Mouse (Mus musculus) stomach, embryonic 15.5 days (tissue): ENCODE results near the gene Ensa. TPM values are rescaled to one million over a fixed set of nuclear protein-coding genes. Genes with fewer than 3 reads are reported as not detected.
A peak's percentile ranks its signal among the peaks of the same experiment; 100 is the strongest.
"Not testable (repeated sequence)": the region's sequence is repeated elsewhere in the genome, so short reads cannot be mapped to it uniquely, and the experiment has no call there.

Experiments
- ATAC-seq: fragments of 200-750 bp; cut with Nextera tagmentation; 2 replicates; pipeline ENCODE4 v1.8.0; 2017; ENCODE audit warnings: low read depth, moderate number of reproducible peaks, moderate TSS enrichment; ENCODE audit not compliant: insufficient read depth, low FRiP score
- H3K27ac ChIP-seq: fragments of 300-500 bp; sonication (generic); 2 replicates; pipeline ENCODE4 v1.5.1; 2015; ENCODE audit warnings: mild to moderate bottlenecking, inconsistent platforms
- H3K27me3 ChIP-seq: fragments of 300-500 bp; sonication (generic); replicated peaks from 2 replicates; pipeline ENCODE4 v1.6.1; 2015; ENCODE audit warnings: inconsistent platforms
- H3K36me3 ChIP-seq: fragments of 300-500 bp; sonication (generic); 2 replicates; pipeline ENCODE4 v1.6.1; 2015; ENCODE audit warnings: inconsistent platforms
- H3K4me1 ChIP-seq: fragments of 300-500 bp; sonication (generic); 2 replicates; pipeline ENCODE4 v1.6.1; 2015; ENCODE audit warnings: inconsistent platforms
- H3K4me2 ChIP-seq: fragments of 300-500 bp; sonication (generic); 2 replicates; pipeline ENCODE4 v1.6.1; 2015; ENCODE audit warnings: mild to moderate bottlenecking, inconsistent platforms
- H3K4me3 ChIP-seq: fragments of 300-500 bp; sonication (generic); replicated peaks from 2 replicates; pipeline ENCODE4 v1.5.1; 2015; ENCODE audit warnings: inconsistent platforms
- H3K9ac ChIP-seq: fragments of 300-500 bp; sonication (generic); 2 replicates; pipeline ENCODE4 v1.6.1; 2015; ENCODE audit warnings: inconsistent platforms
- H3K9me3 ChIP-seq: fragments of 300-500 bp; sonication (generic); 2 replicates; pipeline ENCODE4 v1.6.1; 2016; ENCODE audit warnings: inconsistent platforms
- WGBS: fragments of 180-500 bp; shearing (Covaris S2); methylation state at CpG from one replicate; pipeline ENCODE4 v1.1.7; 2015; 5-methylcytosine and 5-hydroxymethylcytosine counted together
- polyA plus RNA-seq: library from polyadenylated mRNA; unstranded; fragments of >200 nt; fragmentation: Nextera tagmentation; extraction: Ambion mirVana; gene quantifications from 2 replicates; pipeline ENCODE4 v1.2.1, GENCODE M21; 2015

Ensa gene
- polyA plus RNA-seq, 1 experiment from 2014 or later = 65.6 TPM

DNA sequence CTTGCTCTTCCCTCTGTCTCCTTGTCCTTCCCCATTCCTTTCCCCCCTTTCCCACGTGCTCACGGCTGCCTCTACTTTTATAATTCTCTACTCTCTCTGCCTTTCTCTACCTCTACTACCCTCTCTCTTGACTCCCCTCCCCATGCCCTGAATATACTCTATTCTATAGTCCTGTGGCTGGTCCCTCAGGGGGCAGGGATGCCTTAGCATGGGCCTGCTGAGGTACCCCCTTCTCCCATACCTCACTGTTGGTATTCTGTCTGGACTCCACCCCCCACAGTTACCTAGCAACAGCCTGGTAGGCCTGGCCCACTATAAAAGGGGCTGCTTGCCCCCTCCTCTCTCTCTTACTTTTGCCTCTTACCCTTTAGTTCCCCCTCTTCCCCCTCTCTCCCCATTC is 1.2 kb upstream of the Ensa start:
- peaks cover 19% of the 10 kb centered on the region for H3K36me3 ChIP-seq
- no peaks in the 10 kb centered on the region for H3K27me3 ChIP-seq
- H3K9ac ChIP-seq = no peak overlapping the region
- H3K9me3 ChIP-seq = no peaks in the 10 kb centered on the region
- no peak for ATAC-seq
- 67% methylated on average over 2 of the region's 2 CpGs for WGBS
- no peak overlapping the region for H3K4me3 ChIP-seq
- H3K4me1 ChIP-seq = peaks cover 7% of the 10 kb centered on the region
- no peak overlapping the region for H3K27ac ChIP-seq
- no peak overlapping the region for H3K4me2 ChIP-seq

DNA sequence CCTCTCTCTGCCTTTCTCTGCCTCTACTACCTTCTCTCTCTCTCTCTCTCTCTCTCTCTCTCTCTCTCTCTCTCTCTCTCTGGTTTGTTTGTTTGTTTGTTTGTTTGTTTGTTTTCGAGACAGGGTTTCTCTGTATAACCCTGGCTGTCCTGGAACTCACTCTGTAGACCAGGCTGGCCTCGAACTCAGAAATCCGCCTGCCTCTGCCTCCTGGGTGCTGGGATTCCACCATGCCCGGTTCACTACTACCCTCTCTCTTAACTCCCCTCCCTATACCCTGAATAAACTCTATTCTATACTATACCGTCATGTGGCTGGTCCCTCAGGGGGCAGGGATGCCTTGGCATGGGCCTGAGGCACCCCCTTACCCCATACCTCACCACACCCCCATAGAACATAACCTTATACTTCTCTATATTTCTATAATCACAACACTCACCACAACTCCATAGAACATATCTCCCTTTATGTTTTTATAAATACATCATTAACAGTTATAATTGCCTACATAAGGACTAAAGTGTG is 740 bp upstream of the Ensa start:
- 65% methylated on average over 5 of the region's 5 CpGs for WGBS

DNA sequence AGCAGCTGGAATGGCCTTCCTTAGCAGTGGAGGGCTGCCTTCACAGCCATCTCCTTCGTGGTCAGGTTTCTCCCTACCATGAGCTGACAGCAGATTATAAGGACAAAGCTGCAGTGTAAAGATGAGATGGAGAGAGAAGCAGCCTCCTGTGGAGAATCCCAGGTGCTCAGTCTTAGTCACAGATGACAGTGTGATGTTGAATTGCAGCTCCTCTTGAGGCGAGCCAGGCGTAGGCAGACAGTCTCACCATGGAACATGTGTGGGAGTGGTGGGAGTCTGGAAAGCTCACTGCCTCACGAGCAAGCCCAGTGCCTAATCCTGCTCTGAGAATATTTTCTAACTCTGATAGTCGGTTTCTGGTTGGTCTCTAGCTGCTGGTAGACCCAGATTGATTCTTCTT is 3.0 kb downstream of the Ensa start:
- no peak overlapping the region for H3K4me3 ChIP-seq
- H3K27ac ChIP-seq = no peak overlapping the region
- H3K4me2 ChIP-seq = no peak overlapping the region
- H3K4me1 ChIP-seq = peaks cover 7% of the 10 kb centered on the region
- 80% methylated on average over 5 of the region's 5 CpGs for WGBS
- H3K9ac ChIP-seq = no peak overlapping the region
- H3K9me3 ChIP-seq = no peaks in the 10 kb centered on the region
- peaks cover 48% of the 10 kb centered on the region for H3K36me3 ChIP-seq
- H3K27me3 ChIP-seq = no peaks in the 10 kb centered on the region
- no peak for ATAC-seq

More for the DNA sequence above, 740 bp upstream of the Ensa start:
- Histone ChIP-seq H3K4me2 (peak overlapping the region; percentile 55), H3K4me3 (peak overlapping the region; percentile 69; the same call in 1 of the 2 replicates), H3K36me3 (peaks cover 24% of the 10 kb centered on the region), H3K27ac (peak overlapping the region; percentile 89)
- ATAC-seq, H3K9me3 ChIP-seq, H3K9ac ChIP-seq, H3K4me1 ChIP-seq, H3K27me3 ChIP-seq: not testable (repeated sequence)

GRCm38 (mm10) chr3:95629755-95630154 is 5.0 kb downstream of the Ensa start:
- Histone ChIP-seq H3K27me3 (no peaks in the 10 kb centered on the region), H3K4me1 (peaks cover 7% of the 10 kb centered on the region), H3K9ac (no peak overlapping the region), H3K4me2 (no peak overlapping the region), H3K27ac (no peak overlapping the region), H3K36me3 (peaks cover 49% of the 10 kb centered on the region), H3K4me3 (no peak overlapping the region), H3K9me3 (no peaks in the 10 kb centered on the region)
- WGBS = 81% methylated on average over 4 of the region's 4 CpGs
- ATAC-seq = no peak

GRCm38 (mm10) chr3:95630856-95631255 is 6.1 kb downstream of the Ensa start:
- Histone ChIP-seq H3K27me3 (no peaks in the 10 kb centered on the region), H3K9me3 (no peaks in the 10 kb centered on the region), H3K36me3 (peaks cover 59% of the 10 kb centered on the region), H3K27ac (no peak overlapping the region), H3K4me2 (no peak overlapping the region), H3K4me1 (peaks cover 5% of the 10 kb centered on the region), H3K9ac (no peak overlapping the region), H3K4me3 (no peak overlapping the region)
- 80% methylated on average over 3 of the region's 3 CpGs for WGBS
- ATAC-seq = no peak

DNA sequence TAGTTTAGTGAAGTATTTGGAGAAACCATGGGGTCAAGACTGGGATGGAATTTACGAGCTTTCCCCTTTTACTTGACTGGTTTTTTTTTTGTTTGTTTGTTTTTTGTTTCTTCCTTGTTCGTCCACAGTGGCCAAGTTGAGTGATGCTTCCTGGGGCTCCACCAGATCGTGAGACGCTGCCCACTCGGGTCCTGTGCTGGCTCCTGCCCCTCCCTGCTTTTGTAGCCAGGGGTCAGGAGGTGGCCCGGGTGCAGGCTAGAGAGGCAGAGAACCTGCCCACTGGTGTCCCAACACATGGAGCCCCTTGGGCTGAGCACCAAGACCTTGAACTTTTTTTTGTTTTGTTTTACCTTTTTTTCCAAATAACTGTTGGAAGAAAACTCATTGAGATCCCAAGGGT is 6.5 kb downstream of the Ensa start:
- Histone ChIP-seq H3K27me3 (no peaks in the 10 kb centered on the region), H3K36me3 (peaks cover 59% of the 10 kb centered on the region), H3K9me3 (no peaks in the 10 kb centered on the region), H3K9ac (no peak overlapping the region), H3K4me3 (no peak overlapping the region), H3K4me2 (no peak overlapping the region), H3K27ac (no peak overlapping the region), H3K4me1 (0 out of 2 replicates have a peak, but pooled peaks cover under 1% of the 10 kb centered on the region)
- 74% methylated on average over 6 of the region's 6 CpGs for WGBS
- no peak for ATAC-seq

DNA sequence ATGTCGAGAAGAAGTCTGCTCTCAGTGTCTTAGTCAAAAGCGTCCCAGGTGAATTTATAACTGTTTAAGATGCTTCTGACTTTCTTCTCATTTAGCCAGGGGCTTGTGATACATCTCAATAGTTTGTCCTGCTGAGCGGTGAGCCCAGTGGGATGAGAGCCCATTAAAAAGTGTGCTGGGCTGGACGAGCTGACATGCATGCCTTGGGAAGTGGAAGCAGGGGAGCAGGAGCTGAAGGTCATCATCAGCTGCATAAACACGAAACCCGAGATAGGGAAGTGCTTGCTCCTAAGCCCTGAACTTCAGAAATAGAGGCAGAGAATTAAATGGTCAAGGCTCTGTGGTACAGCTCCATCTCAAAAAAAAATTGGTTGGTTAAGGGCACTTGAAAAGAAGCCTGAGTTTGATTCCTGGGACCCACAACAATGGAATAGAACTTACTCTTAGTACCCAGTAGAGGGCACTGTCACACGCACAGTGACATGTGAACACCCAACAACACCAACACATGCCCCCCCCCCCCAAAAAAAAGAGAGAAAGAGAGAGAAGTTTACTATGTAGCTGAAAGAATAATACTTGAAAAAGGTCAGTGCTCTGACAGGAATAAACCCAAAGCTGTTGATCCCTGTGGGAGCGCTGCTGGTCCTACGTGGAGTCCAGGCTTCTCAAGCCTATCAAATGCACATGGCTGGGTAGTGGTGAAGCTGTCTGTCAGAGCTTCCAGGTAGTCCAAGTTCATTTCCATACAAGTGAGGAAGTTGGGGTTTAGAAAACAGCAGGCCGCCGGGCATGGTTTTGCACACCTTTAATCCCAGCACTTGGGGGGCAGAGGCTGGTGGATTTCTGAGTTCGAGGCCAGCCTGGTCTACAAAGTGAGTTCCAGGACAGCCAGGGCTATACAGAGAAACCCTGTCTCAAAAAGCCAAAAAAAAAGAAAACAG is 8.1 kb downstream of the Ensa start:
- H3K9me3 ChIP-seq = no peaks in the 10 kb centered on the region
- no peaks in the 10 kb centered on the region for H3K4me1 ChIP-seq
- H3K27me3 ChIP-seq = no peaks in the 10 kb centered on the region
- ATAC-seq = no peak
- H3K36me3 ChIP-seq = peaks cover 47% of the 10 kb centered on the region
- no peak overlapping the region for H3K9ac ChIP-seq
- no peak overlapping the region for H3K4me3 ChIP-seq
- no peak overlapping the region for H3K4me2 ChIP-seq
- 0 out of 2 replicates have a peak overlapping the region, but pooled peaks have one; percentile 48 for H3K27ac ChIP-seq
- 71% methylated on average over 12 of the region's 12 CpGs for WGBS

GRCm38 (mm10) chr3:95635636-95636035 is 10.8 kb downstream of the Ensa start:
- no peak for ATAC-seq
- WGBS = 54% methylated on average over 4 of the region's 4 CpGs
- Histone ChIP-seq H3K9ac (no peak overlapping the region), H3K4me3 (no peak overlapping the region), H3K27ac (no peak overlapping the region), H3K27me3 (no peaks in the 10 kb centered on the region), H3K9me3 (no peaks in the 10 kb centered on the region), H3K4me1 (no peaks in the 10 kb centered on the region), H3K36me3 (peaks cover 21% of the 10 kb centered on the region), H3K4me2 (no peak overlapping the region)

DNA sequence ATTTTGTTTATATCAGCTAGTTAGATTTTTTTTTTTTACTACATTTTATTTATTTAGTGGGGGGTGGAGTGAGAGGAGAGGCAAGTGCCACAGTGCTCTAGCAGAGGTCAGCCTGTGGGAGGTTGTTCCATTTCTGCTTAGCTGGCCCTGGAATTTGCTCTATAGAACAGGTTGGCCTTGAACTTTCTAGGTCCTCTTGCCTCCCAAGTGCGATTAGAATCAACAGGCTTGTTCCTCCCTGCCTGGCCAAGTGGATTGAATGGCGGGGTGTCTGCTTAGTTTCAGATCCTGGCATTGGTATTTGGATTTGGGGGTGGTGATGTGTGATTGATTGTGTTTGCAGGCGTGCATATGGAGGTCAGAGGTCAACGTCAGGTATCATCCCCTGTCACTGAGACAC is 11.3 kb downstream of the Ensa start:
- H3K4me1 ChIP-seq = no peaks in the 10 kb centered on the region
- 62% methylated on average over 4 of the region's 4 CpGs for WGBS
- no peaks in the 10 kb centered on the region for H3K27me3 ChIP-seq
- no peak overlapping the region for H3K9ac ChIP-seq
- H3K36me3 ChIP-seq = peaks cover 17% of the 10 kb centered on the region; the same call in 1 of the 2 replicates
- H3K4me2 ChIP-seq = no peak overlapping the region
- H3K9me3 ChIP-seq = no peaks in the 10 kb centered on the region
- H3K27ac ChIP-seq = no peak overlapping the region
- ATAC-seq = no peak
- H3K4me3 ChIP-seq = no peak overlapping the region

DNA sequence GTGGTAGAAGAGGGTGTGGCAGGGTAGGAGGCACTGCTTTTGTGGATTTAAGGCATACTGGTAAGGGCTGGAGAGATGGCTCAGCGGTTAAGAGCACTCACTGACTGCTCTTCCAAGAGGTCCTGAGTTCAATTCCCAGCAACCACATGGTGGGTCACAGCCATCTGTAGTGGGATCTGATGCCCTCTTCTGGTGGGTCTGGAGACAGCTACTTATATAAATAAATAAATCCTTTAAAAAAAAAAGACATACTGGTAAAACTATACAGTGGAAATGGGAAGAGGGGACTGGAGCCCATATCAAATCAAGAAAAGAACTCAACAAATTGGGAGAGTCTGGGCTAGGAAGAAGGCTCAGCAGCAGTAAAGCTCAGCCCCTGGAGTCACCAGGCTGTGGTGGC is 14.9 kb downstream of the Ensa start:
- H3K4me3 ChIP-seq = no peak overlapping the region

GRCm38 (mm10) chr3:95643097-95643496 is 18.3 kb downstream of the Ensa start:
- no peak overlapping the region for H3K27ac ChIP-seq
- 73% methylated on average over 7 of the region's 7 CpGs for WGBS
- no peak for ATAC-seq
- H3K27me3 ChIP-seq = no peaks in the 10 kb centered on the region
- H3K36me3 ChIP-seq = no peaks in the 10 kb centered on the region
- H3K9me3 ChIP-seq = no peaks in the 10 kb centered on the region
- H3K4me1 ChIP-seq = no peaks in the 10 kb centered on the region
- no peak overlapping the region for H3K4me3 ChIP-seq
- H3K4me2 ChIP-seq = no peak overlapping the region
- no peak overlapping the region for H3K9ac ChIP-seq

More for the DNA sequence above, 14.9 kb downstream of the Ensa start:
- Histone ChIP-seq H3K36me3 (peaks cover 10% of the 10 kb centered on the region; the same call in 1 of the 2 replicates), H3K4me1 (no peaks in the 10 kb centered on the region), H3K9ac (no peak overlapping the region), H3K9me3 (no peaks in the 10 kb centered on the region), H3K27me3 (no peaks in the 10 kb centered on the region), H3K27ac (no peak overlapping the region), H3K4me2 (no peak overlapping the region)
- ATAC-seq = no peak
- WGBS = 93% methylated on average over 1 of the region's 1 CpGs
